Mouse (Mus musculus): ENCODE results near the gene Stpg1. TPM values are rescaled to one million over a fixed set of nuclear protein-coding genes. Genes with fewer than 3 reads are reported as not detected.

The Stpg1 gene
- polyA plus RNA-seq, 1 experiment from 2014 or later = not detected

DNA sequence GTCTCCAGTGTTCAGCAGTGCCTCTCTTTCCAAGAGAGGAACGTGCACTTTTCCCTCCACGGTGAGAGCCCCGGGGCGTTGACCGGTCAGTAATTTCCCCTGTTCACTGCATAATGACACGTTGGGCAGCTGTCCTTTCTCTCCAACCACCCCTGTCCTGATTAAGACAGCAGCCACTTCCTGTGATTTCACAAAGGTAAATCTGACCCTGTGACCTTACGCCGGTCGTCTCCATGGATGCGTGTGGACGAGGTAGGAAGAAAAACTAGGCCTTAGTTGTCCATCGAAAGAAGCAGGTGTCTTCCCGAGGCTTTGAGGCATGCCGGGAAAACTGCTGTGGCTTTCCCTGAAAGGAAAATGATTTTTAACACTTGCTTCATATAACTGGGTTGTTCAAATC, 20.3 kb downstream of the Stpg1 start:
- no peak overlapping the region for H3K9ac ChIP-seq
- 0 out of 2 replicates have a peak, but pooled peaks cover 6% of the 10 kb centered on the region for H3K4me1 ChIP-seq
- no peak overlapping the region for H3K27ac ChIP-seq
- no peaks in the 10 kb centered on the region for H3K9me3 ChIP-seq
- no peak overlapping the region for H3K4me2 ChIP-seq (replicated peaks)
- H3K36me3 ChIP-seq = no peaks in the 10 kb centered on the region
- no peak overlapping the region for H3K4me3 ChIP-seq
- no peaks in the 10 kb centered on the region for H3K27me3 ChIP-seq
- WGBS = 62% methylated on average over 14 of the region's 14 CpGs
- no peak for ATAC-seq (ENCODE audit: low FRiP score, low read depth)

DNA sequence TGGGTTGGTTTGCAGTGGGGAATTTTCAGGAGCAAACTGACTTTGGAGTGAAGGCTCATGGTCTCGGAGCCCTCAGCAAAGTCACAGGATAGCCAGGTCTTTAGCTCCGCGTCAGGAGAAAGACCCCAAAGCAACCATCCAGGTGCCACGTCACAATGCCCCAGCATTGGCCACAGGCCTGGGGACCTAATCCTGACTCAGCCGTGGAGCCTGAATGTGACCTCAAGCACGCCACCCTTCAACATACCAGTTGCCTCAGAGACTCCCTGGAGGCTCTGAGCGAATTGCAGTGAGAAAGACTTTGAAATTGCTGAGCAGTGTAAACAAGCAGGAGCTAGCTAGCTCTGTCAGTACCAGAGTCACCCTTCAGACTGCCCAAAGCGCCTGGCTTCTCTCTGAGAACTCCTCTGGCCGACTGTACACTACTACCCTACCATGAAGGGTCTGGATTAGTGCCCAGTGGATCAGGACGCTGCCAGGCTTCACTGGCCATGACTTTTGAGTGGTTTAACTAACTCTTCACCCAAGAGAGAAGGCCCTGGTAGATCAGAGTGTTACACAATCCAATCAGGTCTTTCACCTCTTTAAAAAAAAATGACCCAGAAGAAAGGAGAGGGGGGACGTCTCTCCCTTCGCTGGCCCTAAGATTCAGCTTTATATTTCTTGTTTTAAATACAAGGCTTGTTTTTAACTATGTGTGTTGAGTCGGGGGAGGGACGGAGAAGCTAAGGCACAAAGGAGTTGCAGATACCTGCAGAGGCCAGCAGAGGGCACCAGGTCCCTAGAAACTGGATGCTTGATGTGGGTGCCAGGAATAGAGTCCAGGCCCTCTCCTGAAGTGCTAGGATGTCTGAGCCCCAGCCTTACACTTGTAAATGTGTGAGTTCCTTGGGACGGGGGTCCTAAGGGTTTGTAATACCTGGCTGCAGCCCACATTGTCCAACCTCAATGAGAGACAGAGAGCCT, 22.0 kb downstream of the Stpg1 start:
- H3K36me3 ChIP-seq = no peaks in the 10 kb centered on the region
- H3K9me3 ChIP-seq = no peaks in the 10 kb centered on the region
- 0 out of 2 replicates have a peak, but pooled peaks cover 6% of the 10 kb centered on the region for H3K4me1 ChIP-seq
- no peak overlapping the region for H3K4me3 ChIP-seq
- H3K27me3 ChIP-seq = no peaks in the 10 kb centered on the region
- H3K9ac ChIP-seq = no peak overlapping the region
- WGBS = 49% methylated on average over 15 of the region's 15 CpGs
- H3K4me2 ChIP-seq (replicated peaks) = no peak overlapping the region
- ATAC-seq (ENCODE audit: low FRiP score, low read depth) = no peak
- H3K27ac ChIP-seq = no peak overlapping the region

DNA sequence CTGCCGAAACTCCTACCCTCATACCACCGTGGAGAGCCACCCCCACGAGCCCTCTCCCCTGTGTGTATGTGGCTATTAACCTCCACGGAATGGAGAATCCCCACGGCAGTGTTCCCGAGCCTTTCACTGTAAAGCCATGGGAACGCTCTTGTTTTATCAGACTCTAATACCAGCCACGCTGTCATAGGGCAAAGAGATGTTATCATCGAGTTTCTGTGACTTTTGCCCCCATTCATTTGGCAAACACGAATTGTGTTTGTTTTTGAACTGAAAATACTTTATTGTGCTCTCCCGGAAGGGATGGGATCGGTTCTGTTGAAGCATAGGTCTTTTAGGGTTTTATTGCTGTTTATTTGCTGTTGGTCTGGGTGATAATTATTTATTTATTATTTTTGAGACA, 23.5 kb downstream of the Stpg1 start:
- Histone ChIP-seq H3K27ac (no peak overlapping the region), H3K4me1 (0 out of 2 replicates have a peak, but pooled peaks cover 6% of the 10 kb centered on the region), H3K9ac (no peak overlapping the region), H3K4me2 (replicated peaks) (no peak overlapping the region), H3K9me3 (no peaks in the 10 kb centered on the region), H3K27me3 (no peaks in the 10 kb centered on the region), H3K36me3 (no peaks in the 10 kb centered on the region), H3K4me3 (no peak overlapping the region)
- ATAC-seq (ENCODE audit: low FRiP score, low read depth) = no peak
- WGBS = 77% methylated on average over 12 of the region's 12 CpGs

DNA sequence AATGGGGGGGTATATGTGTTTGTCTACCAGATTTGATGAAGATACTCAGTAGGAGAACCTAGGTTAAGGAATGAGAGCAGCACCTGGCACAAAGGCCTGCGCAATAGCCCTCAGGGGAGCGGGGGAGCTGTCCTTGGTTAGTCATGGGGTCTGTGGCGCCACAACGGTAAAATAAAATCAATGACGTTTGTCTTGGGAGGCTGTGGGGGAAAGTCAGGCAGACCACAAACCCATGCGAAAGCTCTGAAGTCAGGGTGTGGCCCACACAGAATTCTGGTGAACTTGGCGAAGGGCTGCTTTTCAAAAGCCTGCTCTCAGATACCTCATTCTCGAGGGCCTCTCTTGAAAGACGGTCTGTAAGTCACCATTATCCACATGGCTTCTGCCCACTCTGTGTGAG, 25.8 kb downstream of the Stpg1 start:
- no peak for ATAC-seq (ENCODE audit: low FRiP score, low read depth)
- Histone ChIP-seq H3K27me3 (no peaks in the 10 kb centered on the region), H3K9me3 (no peaks in the 10 kb centered on the region), H3K4me2 (replicated peaks) (no peak overlapping the region), H3K4me1 (peaks cover 17% of the 10 kb centered on the region), H3K4me3 (no peak overlapping the region), H3K36me3 (no peaks in the 10 kb centered on the region), H3K9ac (no peak overlapping the region), H3K27ac (no peak overlapping the region)
- WGBS = 73% methylated on average over 9 of the region's 9 CpGs

DNA sequence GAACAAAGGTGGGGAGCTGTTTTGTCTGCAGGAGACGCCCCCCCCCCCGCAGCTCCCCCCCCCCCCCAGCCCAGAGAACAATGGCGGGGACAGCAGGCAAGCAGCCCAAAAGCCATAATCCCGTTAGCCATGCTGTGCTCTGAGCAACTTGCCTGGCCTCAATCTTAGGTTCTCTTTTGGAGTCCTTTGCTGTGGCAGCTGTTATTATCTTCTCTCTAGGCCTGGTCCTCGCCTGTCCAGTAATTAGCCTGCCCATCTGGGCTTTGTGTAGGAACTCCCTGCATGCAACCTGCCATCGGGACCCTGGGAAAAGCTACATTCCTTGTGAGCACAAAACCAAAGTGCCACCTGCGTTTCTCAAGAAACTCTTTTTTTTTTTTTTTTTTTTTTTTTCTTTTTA, 29.3 kb downstream of the Stpg1 start:
- Histone ChIP-seq H3K36me3 (no peaks in the 10 kb centered on the region), H3K9me3 (no peaks in the 10 kb centered on the region), H3K9ac (no peak overlapping the region), H3K27ac (no peak overlapping the region), H3K4me1 (peaks cover 21% of the 10 kb centered on the region), H3K4me3 (no peak overlapping the region), H3K27me3 (no peaks in the 10 kb centered on the region), H3K4me2 (replicated peaks) (no peak overlapping the region)
- 6% methylated on average over 5 of the region's 7 CpGs for WGBS
- no peak for ATAC-seq (ENCODE audit: low FRiP score, low read depth)

DNA sequence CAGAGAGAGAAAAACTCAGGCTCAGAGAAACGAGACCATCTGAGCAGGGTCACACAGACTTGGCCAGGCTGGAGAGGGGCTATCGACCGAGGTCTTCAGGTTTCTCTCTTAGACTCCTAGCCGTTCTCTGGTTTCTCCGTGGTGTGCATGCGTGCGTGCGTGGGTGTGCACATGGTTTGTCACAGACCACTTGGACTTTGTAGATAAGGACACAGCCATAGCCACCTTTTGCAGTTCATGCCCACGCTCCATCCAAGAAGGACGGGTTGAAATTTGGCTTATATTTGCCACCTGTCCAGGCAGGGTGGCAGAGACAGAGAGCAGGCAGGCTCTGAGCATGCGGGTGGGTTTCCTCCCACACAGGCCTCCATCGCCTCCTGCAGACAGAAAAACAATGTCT, 30.5 kb downstream of the Stpg1 start:
- no peak for ATAC-seq (ENCODE audit: low FRiP score, low read depth)
- no peak overlapping the region for H3K4me2 ChIP-seq (replicated peaks)
- WGBS = 69% methylated on average over 12 of the region's 12 CpGs
- no peaks in the 10 kb centered on the region for H3K9me3 ChIP-seq
- H3K27ac ChIP-seq = no peak overlapping the region; the same call in 1 of the 2 replicates
- H3K4me3 ChIP-seq = no peak overlapping the region
- no peaks in the 10 kb centered on the region for H3K36me3 ChIP-seq
- H3K27me3 ChIP-seq = no peaks in the 10 kb centered on the region
- H3K9ac ChIP-seq = no peak overlapping the region
- peaks cover 21% of the 10 kb centered on the region for H3K4me1 ChIP-seq

DNA sequence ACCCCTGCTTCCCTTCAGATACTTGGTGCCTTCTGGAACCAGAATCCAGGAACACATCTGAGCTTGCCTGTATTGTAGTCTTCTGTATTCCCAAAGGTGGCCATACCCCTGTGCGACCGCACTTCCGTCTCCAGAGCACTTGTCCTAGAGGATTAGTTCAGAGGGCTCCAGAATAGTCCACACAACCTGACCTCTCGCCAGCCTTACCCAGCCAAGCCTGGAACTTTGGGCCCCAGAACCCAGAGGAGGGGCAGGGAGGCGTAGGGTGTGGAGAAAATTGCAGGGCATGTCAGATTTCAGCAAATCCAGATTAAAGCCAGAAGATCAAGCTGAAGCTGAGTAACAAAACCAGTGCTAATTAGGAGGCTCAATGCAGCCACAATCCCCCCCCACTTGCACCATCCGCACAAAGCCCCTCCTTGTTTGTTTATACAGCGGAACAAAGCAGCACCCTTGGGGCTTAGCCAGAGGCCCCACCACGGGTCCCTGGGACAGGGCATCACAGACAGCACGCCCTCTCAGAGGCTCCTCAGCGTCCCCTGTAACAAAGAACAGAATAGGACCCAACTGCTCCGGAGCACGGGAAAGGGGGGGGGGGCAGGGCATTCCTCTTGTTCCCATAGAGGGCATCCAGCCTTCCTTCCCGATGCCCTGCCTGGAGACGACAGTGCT, 31.6 kb downstream of the Stpg1 start:
- H3K4me3 ChIP-seq = no peak overlapping the region
- ATAC-seq (ENCODE audit: low FRiP score, low read depth) = no peak
- H3K36me3 ChIP-seq = no peaks in the 10 kb centered on the region
- 30% methylated on average over 14 of the region's 14 CpGs for WGBS
- H3K27me3 ChIP-seq = no peaks in the 10 kb centered on the region
- peaks cover 21% of the 10 kb centered on the region for H3K4me1 ChIP-seq
- no peak overlapping the region for H3K9ac ChIP-seq
- H3K9me3 ChIP-seq = 0 out of 2 replicates have a peak, but pooled peaks cover 3% of the 10 kb centered on the region
- H3K4me2 ChIP-seq (replicated peaks) = no peak overlapping the region
- H3K27ac ChIP-seq = no peak overlapping the region

DNA sequence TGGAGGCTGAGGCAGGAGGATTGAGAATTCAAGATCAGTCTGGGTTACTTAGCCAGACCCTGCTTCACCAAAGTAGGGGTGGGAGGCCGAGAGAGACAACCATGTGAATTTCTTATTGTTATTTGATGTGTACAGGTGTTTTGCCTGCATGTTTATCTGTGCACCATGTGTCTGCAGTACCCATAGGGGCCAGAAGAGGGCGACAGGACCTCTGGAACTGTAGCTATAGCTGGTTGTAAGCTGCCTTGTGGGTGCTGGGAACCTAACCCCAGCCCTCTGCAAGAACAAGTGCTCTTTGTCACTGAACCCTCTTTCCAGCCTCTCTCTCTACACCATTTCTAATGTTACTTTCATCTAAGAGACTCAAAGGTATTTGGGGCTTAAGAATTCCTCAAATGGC, 35.7 kb downstream of the Stpg1 start:
- H3K9ac ChIP-seq = no peak overlapping the region
- no peak for ATAC-seq (ENCODE audit: low FRiP score, low read depth)
- no peak overlapping the region for H3K27ac ChIP-seq
- H3K9me3 ChIP-seq = 0 out of 2 replicates have a peak, but pooled peaks cover 7% of the 10 kb centered on the region
- H3K4me3 ChIP-seq = no peak overlapping the region
- H3K27me3 ChIP-seq = no peaks in the 10 kb centered on the region
- H3K4me2 ChIP-seq (replicated peaks) = no peak overlapping the region
- no peaks in the 10 kb centered on the region for H3K36me3 ChIP-seq
- 66% methylated on average over 2 of the region's 2 CpGs for WGBS
- H3K4me1 ChIP-seq = peaks cover 10% of the 10 kb centered on the region

DNA sequence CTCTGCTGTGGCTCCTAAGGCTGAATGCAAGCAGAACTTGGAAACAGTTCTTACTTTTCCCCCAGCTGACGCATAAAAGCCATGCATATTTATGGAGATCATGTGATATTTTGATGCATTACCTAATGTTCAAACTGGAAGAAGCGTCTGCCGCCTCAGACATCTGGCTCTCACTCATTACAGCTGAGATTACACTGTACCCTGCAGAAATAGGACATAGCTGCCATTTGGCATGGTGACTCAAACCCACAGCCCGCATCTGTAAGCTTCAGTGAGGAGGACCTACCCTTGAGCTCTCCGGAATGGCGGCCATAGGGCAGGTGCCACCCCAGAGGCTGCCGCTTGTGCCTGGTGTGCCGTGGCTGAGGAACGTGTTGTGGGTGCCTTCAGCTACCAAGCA, 36.6 kb downstream of the Stpg1 start:
- WGBS = 89% methylated on average over 9 of the region's 9 CpGs
- Histone ChIP-seq H3K36me3 (no peaks in the 10 kb centered on the region), H3K4me1 (peaks cover 7% of the 10 kb centered on the region), H3K27me3 (no peaks in the 10 kb centered on the region), H3K9ac (no peak overlapping the region), H3K4me3 (no peak overlapping the region), H3K9me3 (0 out of 2 replicates have a peak, but pooled peaks cover 7% of the 10 kb centered on the region), H3K27ac (no peak overlapping the region), H3K4me2 (replicated peaks) (no peak overlapping the region)
- no peak for ATAC-seq (ENCODE audit: low FRiP score, low read depth)

DNA sequence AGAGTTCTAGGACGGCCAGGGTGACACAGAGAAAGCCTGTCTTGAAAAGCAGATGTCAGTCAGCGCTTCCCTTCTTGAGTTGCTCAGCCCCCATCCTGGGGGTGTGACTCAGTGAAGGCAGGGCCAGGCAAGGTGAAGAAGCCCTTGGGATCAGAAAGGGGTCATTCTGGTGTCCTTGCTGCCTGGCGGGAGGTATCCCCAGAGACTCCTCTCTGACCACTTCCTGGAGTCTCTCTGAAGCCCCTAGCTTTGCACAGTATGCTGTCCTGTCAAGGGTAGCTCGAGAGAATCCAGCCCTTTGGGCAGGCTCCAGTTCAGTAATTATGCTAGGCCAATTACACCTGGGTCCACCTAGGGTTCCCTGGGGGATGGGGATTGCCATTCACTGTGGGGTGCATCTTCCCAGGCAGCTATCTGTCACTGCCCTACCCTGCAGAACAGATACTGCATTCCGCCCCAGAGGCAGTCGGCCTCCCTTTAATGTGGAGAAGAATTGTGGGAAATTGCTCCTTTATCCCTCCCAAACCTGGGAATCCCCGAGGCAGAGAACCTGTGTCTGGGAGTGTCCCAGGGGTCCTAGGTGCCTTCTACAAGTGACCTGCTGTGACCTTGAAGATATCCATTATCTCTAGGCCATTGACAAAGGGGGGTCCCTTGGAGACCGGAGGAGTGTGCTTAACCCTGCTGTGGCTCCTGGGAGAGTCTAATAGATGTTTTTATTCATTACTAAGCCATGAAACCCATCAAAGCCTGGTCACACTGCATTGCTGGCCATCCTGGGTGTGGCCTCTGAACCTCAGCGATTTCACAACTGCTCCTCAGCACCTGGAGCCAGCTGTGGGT, 37.4 kb downstream of the Stpg1 start:
- no peak for ATAC-seq (ENCODE audit: low FRiP score, low read depth)
- H3K27me3 ChIP-seq = no peaks in the 10 kb centered on the region
- 0 out of 2 replicates have a peak, but pooled peaks cover 7% of the 10 kb centered on the region for H3K9me3 ChIP-seq
- H3K9ac ChIP-seq = no peak overlapping the region
- H3K36me3 ChIP-seq = no peaks in the 10 kb centered on the region
- H3K4me2 ChIP-seq (replicated peaks) = no peak overlapping the region
- H3K4me3 ChIP-seq = no peak overlapping the region
- no peak overlapping the region for H3K27ac ChIP-seq
- 50% methylated on average over 9 of the region's 9 CpGs for WGBS
- H3K4me1 ChIP-seq = no peaks in the 10 kb centered on the region

DNA sequence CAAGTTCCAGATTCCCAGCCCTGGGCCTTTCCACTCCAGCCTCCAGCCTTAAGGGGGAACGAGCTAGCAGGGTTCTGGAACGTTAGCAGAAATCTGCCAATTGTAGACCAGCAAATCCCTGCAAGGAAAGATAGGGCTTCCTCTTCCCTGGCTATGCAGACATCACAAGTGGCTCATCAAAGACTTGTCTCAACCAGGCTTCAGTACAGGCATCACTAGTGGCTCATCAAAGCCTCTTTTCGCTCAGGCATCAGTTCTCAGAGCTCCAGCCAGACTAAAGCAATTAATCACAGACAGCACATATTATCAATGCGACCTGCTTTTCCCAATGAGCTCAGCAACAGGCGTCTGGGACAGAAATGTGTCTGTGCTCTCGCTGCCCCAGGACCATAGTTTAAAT, 38.4 kb downstream of the Stpg1 start:
- no peak overlapping the region for H3K4me3 ChIP-seq
- no peak overlapping the region for H3K27ac ChIP-seq
- H3K4me1 ChIP-seq = no peaks in the 10 kb centered on the region
- H3K4me2 ChIP-seq (replicated peaks) = no peak overlapping the region
- ATAC-seq (ENCODE audit: low FRiP score, low read depth) = no peak
- no peaks in the 10 kb centered on the region for H3K36me3 ChIP-seq
- H3K9me3 ChIP-seq = 0 out of 2 replicates have a peak, but pooled peaks cover 7% of the 10 kb centered on the region
- H3K27me3 ChIP-seq = no peaks in the 10 kb centered on the region
- 60% methylated on average over 6 of the region's 6 CpGs for WGBS
- no peak overlapping the region for H3K9ac ChIP-seq
